Mouse (Mus musculus) cerebellum, postnatal 36 days (tissue): ENCODE measurements around the gene Zbtb20.

Experiments
- DNase-seq, 2 experiments: peaks; one replicate each; pipeline ENCODE4 v3.0.0; 2021 to 2022; ENCODE audit warnings: mixed read lengths in 2 of 2

Zbtb20 gene

DNA sequence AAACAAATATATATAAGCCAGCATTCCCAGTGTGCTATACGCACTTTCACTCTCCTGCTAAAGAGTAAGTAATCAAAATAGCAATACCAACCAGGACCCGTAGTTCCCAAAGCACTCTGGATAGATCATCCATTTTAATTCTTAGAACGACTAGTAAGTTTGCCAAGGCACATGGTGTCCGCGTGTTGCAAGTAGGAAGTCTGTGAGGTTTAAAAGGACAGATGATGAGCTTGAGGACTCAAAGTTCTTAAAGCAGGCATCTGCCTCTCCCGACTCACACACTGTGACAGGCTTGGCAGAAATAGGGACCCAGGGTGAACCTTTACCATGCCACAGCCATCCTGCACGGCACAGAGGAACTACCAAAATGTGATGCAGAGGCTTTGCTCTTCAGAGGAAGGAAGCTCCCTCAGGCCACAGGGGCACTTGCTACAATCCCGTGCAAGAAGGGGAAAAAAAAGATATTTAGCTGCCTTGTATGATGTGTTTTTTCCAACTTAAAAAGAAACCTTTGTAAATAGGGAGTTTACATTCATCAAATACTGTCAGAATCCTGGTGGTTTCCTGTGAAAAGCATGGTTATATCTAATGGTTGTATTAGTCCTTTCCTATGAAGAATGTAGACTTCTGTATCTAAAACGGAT is 619.6 kb downstream of the Zbtb20 start:
- no peak for DNase-seq

DNA sequence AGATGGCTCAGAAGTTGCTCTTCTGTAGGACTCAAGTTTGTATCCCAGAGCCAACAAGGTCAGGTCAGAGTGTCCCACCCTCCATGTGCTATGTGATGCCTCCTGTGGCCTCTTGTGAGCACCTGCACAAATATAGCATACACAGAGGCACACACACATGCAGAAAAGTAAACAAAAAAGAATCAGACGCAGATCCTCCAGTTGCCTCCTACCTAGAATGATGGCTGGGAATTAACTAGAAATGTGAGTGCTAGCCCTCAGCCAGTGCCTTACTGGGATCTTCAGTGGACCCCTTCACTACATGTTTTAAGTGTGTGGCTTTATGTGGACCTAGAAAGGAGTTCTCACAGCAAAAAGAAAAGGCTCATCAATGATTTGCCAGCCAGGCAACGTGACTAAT is 621.4 kb downstream of the Zbtb20 start:
- DNase-seq: no peak

DNA sequence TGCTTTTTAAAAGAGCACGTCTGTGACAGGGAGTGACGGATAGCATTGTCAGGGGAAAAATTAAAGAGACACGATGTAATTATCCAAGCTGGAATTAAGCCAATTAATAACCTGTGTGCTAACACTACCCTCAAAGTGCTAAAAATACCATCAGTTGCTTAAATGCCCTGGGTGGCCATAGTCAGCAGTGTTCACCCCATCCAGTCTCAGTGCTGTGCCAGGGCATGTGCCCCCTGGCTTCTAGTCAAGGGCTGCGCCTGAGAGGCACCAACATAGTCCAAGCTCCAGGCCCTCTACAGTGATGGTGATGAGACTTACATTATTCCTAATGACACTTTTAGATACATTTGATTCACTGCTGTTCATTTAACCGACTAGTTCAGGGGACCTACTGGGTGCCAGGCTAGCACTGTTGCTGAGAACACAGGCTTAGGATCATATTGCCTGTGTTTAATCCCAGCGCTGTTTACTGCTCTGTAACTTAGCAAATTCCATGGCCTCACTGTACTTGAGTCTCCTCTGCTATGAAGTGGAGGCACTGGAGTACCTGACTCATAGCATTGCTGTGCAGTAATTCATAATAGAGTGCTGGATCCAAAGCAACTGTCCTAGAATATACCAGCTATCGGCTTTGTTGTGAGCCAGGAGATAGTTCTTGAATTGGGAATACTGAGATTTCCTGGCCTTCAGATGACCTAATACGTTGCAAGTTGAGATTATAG is 624.6 kb downstream of the Zbtb20 start:
- DNase-seq: no peak

DNA sequence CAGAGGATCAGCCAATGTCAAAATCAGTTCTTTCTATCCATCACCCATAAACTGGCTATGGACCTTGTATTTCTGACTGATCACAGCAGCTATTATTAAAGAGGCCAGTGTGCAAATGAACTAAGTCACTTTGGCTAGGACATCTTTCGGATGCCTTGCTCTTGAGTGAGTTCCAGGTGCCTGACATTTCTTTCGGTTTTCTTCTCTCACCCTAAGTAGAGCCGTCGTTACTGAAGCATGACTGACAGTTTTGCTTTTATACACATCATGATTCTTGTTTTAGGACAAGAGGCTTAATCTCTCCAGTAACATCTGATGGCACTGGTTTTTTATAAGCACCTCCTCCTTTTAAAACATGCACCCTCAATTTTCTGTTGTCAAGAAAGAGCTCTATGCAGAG is 625.6 kb downstream of the Zbtb20 start:
- DNase-seq: no peak

DNA sequence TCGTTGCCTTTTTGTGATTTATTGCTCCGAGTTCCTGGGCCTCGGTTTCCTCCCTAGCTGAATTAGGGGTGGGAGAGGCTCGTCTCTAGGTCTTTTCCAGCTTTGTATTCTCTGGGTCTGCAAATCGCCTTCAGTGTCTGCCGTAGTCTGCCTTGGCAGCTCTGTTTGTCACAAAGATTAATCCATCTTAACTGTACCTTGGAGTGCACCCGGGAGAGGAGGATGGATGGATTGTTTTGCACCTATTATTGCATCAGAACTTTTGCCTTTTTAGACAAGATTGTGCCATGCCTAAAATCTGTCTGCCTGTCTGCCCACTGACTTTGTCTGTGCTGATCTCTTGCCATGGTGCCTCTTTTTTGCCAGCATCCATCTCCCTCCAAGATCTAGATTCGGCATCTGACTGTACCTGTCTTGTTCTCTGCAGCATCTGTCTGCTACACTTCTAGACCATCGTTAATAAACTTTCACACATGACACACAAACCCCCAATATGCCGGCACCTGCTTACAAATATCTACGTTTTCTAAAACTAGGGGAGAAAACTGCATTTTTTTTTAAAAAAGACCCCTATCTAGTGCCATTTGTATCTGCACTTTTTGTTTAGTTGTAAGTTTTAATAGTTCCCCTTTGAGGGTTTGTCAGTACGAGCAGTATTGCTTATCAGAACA is 626.8 kb downstream of the Zbtb20 start:
- peak in 1 of 2 experiments; percentile 53 for DNase-seq

DNA sequence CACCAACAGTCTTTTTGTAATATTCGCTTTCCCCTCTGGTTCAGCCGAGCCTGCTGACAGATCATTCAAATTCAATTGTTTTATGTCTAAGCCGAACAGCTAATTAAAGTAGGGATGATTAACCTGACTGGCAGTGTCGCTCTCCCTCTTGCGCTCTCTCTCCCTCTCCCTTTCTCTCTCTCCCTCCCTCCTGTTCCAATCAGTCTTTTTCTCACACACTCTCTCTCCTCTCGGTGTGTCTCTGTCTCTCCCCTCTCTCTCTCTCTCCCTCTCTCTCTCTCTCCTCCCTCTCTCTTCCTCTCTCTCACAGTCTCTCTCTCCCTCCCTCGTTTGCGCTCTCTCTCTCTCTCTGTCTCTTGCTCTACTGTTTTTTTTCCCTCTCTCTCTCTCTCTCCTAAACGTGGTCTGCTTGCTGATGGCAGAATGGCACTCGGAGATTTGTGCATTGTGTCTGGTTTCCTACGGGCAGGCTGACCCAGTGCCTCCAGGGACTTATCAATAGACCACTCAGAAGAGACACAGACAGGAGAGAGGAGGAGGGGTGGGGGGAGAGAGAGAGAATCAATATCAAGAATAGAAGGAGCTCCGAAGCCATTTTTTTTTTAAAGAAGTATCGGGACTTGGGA is 627.4 kb downstream of the Zbtb20 start:
- peak in 1 of 2 experiments; percentile 60 for DNase-seq

DNA sequence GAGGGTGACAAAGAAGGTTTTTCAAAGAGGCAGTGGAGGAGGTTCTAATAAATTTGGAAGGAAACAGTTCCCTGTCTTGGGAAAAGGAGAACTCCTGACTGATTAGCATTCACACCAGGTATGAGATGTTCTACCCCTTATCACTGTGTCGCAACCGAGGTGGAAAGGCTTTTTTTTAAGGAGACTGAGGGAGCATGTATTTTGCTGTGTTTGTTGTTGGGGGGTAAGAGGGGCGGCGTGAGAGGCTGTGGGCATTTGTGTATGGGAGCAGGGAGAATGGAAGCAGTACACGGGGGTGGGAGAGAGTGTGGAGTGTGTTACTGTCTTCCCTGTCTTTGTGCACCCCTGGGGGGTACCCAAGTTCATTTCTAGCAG is 627.9 kb downstream of the Zbtb20 start:
- peak in 1 of 2 experiments; percentile 52 for DNase-seq

DNA sequence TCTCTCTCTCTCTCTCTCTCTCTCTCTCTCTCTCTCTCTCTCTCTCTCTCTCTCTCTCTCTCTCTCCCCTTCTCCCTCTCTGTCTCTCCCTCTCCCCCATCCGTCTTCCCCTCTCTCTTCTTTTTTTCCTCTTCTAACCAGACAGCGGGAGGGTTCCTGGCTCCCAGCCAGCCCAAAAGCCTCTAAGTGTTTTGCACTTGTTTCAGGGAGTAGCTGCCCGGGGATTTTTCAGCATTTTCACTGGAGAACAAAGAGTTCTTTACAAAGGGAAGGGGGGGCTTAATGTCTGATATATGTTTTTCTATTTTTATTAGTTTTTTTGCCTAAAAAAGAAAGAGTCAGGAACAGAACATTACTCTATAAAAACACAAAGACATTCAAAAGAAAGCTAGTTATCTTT is 628.5 kb downstream of the Zbtb20 start:
- DNase-seq: peak; percentile 81 to 84

DNA sequence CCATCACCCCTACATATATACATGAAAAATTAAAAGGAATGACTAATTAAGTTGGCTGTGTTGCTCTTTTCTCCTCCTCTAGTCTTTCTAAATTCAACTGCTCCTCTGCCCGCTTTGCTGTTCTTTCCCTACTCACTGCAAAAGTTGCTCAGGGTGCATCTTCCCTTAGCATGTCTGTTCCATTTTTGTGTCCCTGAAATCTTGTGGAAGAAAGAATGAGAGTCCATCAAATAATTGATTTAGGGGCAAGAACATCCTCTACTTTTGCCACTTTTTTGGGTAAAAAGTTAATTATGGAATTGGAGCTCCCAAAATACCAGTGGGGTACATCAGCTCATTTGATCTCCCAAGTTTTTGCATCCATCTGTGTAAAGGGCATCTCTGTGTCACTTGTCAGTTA is 628.9 kb downstream of the Zbtb20 start:
- no peak for DNase-seq

DNA sequence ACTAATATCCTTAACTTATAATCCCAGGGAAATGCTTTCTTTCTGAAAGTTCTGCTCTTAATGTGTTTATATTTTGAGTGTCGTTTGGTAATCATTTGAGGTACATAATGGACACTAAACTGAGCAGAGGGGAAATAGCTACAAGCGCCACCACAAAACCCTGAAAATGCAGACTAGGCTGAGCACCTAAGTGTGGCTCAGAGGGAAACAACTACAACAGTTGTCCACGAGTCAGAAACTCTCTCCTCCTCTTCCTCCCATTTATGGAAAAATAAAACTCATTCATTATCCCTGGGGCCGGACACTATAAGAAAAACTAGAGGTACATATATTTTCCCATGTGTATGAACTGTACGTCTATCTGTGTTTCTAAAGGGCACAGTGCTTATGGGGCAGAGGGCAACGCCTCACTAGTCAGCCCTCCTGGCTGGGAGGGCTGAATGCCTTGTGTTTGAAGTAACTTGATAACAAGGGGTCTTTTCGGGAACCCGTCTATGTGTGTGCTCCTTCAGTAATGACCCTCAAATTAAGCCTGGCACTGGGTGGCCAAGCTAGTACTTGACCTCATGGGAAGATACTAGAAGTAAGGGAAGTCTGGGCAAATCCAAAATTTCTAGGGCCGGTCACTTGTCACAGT is 629.8 kb downstream of the Zbtb20 start:
- DNase-seq: peak in 1 of 2 experiments; percentile 51

DNA sequence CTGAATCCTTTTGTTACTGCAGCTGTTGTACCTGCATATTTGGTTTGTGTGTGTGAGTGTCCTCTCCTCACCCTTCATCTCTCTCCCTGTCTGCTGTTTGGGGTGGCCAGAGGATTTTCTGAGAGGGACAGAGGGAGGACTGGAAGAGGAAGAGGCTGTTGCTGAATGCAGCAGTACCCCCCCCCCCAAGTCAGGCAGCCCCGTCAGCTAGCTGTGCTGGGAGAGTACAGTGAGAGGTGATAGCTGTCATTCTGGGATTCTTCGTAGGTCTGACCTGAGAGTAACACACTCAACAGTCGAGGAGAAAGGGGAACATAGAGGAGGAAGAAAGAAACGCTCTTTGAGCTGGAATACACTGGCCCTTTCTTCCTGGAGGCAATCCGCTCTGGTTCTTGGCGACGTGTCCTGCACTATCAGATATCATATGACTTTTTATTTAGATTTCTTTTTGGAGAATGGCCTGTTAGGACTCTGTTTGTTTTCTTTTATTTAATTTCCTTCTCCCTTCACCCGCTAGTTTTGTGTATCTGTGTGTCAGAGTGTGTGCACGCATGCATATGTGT is 630.6 kb downstream of the Zbtb20 start:
- DNase-seq: peak in 1 of 2 experiments; percentile 52

DNA sequence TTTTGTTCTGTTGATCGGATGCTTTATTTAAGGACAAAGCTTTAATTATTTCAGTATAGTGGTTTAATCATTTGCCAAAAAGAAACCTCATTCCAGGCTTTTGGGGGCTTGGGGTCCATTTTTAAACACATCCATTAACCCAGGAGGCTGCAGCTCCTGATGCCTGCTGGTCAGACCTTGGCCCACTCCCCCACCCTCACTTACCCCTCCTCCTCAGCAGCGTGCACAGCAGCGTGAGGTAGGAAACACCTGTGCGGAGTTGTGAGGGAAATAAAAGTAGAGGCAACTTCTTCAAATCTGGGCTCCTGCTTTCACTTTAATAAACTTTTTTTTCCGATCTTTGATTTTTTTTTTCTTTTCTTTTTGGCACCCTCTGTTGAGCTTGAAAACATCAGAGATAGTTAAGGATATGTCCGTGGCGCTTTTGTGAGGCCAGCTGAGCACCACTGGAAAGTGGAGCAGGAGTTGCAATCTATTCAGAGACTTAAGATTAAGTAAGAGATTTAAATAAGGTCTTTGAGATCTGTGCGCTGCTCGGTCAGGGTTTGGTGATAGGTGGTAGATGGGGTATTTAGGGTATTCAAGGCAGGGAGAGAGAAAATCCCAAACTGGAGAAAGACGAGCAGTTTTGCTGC is 631.2 kb downstream of the Zbtb20 start:
- no peak for DNase-seq

DNA sequence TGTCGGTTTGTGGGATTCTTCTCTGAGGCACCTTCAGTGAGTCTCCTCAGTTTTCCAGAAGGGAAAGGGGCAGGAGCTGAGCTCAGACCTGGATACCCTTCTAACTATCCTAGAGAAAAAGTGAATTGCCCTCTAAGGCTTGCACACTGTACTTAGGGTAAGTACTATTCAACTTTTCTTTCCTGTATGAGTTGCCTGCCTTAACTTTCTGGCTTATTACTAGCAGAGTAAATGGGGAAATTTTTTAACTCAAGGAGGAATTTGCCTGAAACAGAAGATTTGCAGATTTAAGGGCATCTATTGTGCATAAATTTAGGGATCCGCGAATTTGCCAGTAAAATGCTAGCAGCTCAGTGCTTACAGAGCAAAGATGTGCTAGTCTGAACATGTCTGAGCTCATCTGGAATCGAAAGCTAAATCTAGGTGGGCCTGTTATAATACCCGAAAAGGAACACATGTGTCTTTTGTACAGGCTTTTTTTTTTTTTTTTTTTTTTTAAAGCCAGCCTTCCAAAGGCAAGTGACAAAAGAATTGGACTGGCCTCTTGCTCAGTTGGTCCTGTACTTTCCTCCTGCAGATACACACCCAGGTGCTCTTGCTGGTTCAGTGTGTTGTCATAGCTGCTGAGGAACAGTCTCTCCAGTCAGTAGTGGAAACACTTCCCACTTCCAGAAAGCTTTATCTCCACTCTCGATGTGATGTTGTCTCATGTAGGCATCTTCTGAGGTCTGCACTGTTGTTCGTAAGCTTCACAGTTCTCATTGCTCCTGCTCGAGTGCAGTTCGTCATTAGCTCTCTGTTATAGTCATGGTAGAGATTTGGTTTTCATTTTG is 632.7 kb downstream of the Zbtb20 start:
- DNase-seq: peak in 1 of 2 experiments; percentile 51

DNA sequence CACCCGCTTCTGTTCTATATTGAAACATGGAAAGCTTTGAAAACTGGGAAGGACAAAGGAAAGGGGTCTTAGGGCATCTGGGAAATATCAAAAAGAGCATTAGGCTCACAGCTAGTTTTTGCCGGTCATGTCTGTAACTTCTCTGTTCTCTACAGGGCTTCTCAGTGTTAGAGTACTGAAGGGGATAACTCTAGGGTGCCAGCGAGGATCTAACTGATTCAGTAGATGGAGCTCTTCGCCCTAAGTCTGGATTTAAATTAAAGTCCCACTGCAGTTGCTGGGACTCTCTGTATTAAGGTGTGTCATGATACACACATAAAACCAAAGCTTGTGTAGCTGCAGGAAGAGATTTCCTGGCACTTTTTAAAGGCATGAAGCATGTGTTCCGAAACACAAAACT is 634.8 kb downstream of the Zbtb20 start:
- no peak for DNase-seq

DNA sequence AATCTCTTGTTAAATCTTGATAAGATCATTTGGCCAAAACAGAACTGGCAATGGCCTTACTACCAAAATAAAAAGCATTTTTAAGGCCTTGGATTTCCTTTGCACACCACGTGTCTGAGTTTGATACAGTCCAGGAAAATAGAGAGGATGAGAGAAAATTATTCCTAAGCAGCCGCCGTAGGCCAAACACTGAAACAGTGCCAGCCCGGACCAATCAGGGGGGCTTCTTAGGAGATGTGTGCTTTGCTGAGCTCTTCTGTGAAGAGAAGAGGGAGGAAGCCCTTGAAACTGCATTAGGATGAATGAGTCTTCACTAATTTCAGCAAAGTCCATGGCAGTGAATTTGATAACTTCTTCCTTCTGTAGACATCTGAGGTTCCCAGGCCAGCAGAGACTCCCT is 635.9 kb downstream of the Zbtb20 start:
- DNase-seq: no peak

DNA sequence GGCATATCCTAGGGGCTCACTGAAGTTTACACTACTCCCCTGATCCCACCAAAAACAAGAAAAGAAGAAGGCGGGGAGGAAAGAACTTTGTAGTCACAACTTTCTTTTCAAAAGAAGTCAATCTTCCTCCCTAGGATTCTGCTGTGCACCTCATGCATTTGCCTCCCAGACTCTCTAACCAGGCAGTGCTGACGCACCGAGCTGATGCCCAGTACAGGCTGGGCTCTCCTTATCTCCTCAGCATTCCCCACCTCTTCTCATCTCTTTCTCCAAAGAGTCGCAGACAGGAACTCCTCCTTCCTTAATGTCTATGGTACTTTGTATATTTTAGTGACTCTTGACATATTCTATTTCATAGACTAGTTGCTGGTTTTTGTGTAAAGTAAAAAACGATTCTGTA is 638.3 kb downstream of the Zbtb20 start:
- no peak for DNase-seq

DNA sequence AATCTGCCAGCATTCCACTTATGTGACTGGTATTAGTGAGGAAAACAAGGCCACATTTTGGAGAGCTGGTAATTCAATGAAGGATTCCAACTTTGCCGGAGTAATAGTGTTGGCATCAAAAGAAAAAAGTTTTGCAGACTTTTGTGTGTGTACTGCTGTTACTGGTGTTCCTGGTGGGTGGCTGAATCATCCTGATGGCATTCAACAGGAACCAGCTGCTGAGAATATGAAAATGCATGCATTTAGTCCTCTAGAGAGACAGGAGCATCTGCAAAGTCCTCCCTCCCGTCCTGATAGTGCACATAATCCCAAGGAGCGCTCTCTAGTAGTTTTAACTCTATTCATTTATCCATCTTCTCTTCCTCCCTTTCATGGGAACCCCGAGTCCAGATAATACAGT is 639.9 kb downstream of the Zbtb20 start:
- DNase-seq: no peak

DNA sequence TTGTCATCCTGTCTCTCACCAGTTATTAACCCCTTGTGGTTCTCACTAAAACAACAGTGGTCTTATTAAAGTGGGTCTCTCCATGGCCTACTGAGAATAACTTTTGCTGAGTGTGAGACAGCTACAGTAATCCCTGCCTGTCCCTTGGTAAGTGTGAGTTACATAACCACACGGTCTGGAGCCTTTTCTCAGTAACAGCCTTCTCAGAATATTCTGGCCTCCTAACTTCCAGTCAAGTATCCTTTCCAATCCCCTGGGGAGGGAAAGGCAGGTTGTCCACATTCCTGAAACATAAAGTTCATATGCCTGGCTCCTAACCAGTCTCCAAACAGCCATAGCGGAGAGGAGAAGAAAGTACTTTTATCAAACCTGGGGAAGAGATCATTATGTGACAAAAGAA is 644.6 kb downstream of the Zbtb20 start:
- DNase-seq: no peak

DNA sequence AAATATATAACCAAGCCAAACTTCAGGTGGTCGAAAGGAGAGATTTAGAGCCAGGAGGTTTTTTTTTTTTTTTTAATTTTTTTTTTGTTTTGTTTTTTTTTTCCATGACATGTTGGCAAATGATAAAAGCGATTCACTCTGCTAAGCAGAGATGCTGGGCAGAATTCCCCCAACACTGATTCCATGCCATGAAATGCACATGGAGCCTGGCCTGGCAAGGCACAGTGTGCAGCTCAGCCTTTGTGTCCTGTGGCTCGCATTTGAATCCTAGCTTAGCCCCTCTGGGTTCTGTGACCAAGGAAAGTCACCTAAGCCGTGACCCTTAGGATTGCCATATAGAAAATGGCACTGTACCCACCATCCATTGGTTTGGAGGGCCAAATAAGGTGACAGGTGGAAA is 646.8 kb downstream of the Zbtb20 start:
- DNase-seq: no peak

DNA sequence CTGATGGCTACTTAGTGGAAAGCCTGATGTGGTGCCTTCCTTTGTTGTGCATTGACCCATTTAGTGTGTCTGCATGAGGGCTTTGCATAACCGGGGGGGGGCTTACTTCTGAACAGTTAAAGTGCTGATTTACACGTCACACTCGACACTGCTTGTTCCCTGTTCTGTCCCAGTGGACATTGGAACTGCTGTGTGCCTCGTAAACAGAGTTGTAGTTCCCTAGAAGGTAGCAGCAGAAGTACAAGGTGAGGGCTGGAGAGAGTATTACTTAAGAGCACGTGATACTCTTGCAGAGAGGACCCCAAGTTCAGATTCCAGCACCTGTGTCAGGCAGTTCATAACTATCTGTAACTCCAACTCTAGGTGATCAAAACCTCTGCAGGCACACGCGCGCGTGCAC is 648.5 kb downstream of the Zbtb20 start:
- no peak for DNase-seq

DNA sequence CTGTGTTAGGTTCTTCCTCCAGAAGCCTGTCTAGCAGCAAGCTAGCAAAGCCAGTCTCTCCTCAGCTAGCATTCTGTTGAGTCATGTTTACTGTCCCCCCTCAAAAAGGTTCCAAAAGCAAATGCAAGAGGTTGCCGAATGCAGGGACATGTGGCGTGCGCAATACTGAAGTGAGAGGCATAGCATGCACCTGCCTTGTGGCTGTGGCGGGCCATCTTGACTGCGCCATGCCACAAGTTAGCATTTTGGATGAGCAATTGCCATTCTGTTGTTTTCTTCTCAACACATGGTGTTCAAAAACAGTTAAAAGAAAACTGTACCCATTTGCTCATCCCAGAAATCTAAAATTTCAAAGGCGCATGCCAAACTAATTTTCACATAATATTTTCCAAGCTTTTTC is 649.9 kb downstream of the Zbtb20 start:
- DNase-seq: no peak
